Mouse (Mus musculus): ENCODE measurements around the gene Plin3. TPM values are rescaled to one million over a fixed set of nuclear protein-coding genes. Genes with fewer than 3 reads are reported as not detected.

The Plin3 gene
- total and polyA plus RNA-seq, 3 experiments, result 6.6 to 13.1 TPM; not detected in 1

DNA sequence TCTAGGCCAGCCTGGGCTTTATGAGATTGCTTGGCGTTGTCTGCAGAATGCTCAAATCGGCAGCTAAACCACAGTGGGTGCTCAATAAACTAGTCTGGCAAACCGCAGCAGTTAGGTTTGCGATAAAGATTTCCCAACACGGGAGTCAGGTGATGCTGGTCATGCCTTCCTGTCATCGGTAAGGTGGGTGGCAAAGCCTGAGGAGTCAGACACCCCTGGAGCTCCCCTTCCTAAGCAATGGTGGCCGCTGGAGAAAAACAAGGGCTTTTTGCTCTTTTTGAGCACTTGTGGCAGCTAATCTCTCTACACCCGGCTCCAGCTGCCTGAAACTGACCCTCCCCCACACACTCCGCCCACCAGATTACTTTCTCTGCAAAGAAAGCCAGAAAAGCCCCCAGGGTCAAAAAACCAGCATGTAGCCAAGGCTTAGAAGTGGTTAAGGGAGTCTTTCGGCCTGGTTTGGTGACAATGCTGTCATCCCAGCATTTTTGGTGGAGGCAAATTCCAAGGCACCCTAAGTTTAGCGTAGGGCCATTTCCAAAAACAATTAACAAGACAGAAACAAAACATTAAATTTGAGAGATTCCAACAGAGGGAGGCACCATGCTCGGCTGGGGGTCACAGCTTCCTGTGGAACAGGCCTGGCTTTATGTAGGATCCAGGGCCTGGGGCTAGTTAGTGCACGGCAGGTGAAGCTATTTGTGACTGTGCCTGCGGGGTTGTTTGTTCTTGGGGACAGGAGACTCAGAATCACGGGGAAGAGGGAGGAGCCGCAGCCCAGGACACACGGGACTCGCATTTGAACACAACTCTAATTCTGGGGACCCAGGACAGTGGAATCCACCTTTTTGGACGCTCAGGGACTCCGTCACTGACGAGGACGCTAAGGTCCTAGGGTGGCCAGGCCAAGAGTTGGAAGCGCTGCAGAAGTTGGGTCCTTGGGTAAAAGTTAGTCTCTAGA, 3.0 kb downstream of the Plin3 start (continued):
- no peak for TF ChIP-seq USF2 (IDR thresholded peaks at IDR 0.05; ENCODE audit: borderline replicate concordance in 1 of 2, insufficient read depth in 1 of 2, low read depth in 1 of 2, low read length in 2 of 2)
- TF ChIP-seq ZC3H11A (IDR thresholded peaks at IDR 0.05; ENCODE audit: low read depth, low read length), result no peak
- no peak for TF ChIP-seq MEF2A (IDR thresholded peaks at IDR 0.05; ENCODE audit: extremely low read depth, insufficient replicate concordance, low read depth, low read length, poor library complexity, severe bottlenecking)
- no peak for TF ChIP-seq MAZ (IDR thresholded peaks at IDR 0.05; ENCODE audit: low read depth, low read length)
- TF ChIP-seq USF1 (IDR thresholded peaks at IDR 0.05; ENCODE audit: low read depth, low read length), result peak; percentile 80
- peak; percentile 76 for TF ChIP-seq SIN3A (IDR thresholded peaks at IDR 0.05; ENCODE audit: low read length)
- TF ChIP-seq HCFC1 (IDR thresholded peaks at IDR 0.05; ENCODE audit: low read depth, low read length), result no peak; the same call in 1 of the 2 replicates
- TF ChIP-seq GABPA (IDR thresholded peaks at IDR 0.05; ENCODE audit: low read depth, low read length), result no peak
- TF ChIP-seq POLR2AphosphoS2 (IDR thresholded peaks at IDR 0.05; ENCODE audit: low read length), result no peak
- no peak for TF ChIP-seq CTCF (IDR thresholded peaks at IDR 0.05 in 2 of 3, conservative IDR thresholded peaks at IDR 0.05 in 1 of 3; ENCODE audit: control insufficient read depth in 1 of 3, insufficient read depth in 1 of 3, low read depth in 2 of 3, low read length in 3 of 3, poor library complexity in 1 of 3, severe bottlenecking in 1 of 3)
- TF ChIP-seq ZKSCAN1 (IDR thresholded peaks at IDR 0.05; ENCODE audit: low read depth, low read length), result no peak
- TF ChIP-seq RCOR1 (IDR thresholded peaks at IDR 0.05; ENCODE audit: low read depth, low read length), result peak; percentile 98

DNA sequence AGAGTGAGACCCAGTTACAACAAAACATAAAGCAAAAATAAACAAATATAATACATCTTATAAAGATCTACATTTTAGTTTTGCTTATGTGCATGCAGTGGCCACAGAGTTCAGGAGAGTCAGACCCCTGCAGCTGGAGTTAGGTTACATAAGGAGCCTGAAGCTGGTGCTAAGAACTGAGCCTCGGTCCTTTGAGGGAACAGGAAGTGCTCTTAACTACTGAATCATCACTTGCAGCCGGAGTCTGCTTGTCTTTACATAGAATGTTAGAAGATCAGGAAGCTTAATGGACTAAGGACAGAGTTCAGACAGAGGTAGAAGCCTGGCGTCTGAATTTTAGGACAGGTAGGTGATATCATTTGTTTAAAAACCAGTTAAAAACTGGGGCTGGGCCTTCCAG, 3.8 kb downstream of the Plin3 start:
- peaks cover 6 to 36% of the 10 kb centered on the region in 2 experiments; a peak in 3 of 4 replicates for H3K4me1 ChIP-seq (ENCODE audit: control insufficient read depth in 1 of 2, insufficient read depth in 2 of 2, low read length in 2 of 2)
- H3K79me2 ChIP-seq (ENCODE audit: control insufficient read depth, insufficient read depth, low read length, poor library complexity), result no peaks in the 10 kb centered on the region; the same call in 1 of the 2 replicates
- peak; percentile 80 for DNase-seq (ENCODE audit: low read depth, low spot score)
- H3K36me3 ChIP-seq (ENCODE audit: control insufficient read depth in 1 of 2, insufficient read depth in 2 of 2, low read length in 2 of 2), result peaks cover 0 to 21% of the 10 kb centered on the region in 2 experiments; a peak in 2 of 4 replicates
- TF ChIP-seq RCOR1 (IDR thresholded peaks at IDR 0.05; ENCODE audit: low read depth, low read length) (no peak), ELF1 (IDR thresholded peaks at IDR 0.05; ENCODE audit: low read depth, low read length) (peak; percentile 58; the same call in 1 of the 2 replicates), CHD1 (IDR thresholded peaks at IDR 0.05; ENCODE audit: low read depth, low read length) (0 out of 2 replicates have a peak, but pooled peaks have one; percentile 7)
- H3K9ac ChIP-seq (ENCODE audit: control insufficient read depth, low read depth, low read length, poor library complexity, severe bottlenecking), result peak overlapping the region; percentile 57
- H3K9me3 ChIP-seq (replicated peaks; ENCODE audit: insufficient read depth, low read length), result no peaks in the 10 kb centered on the region
- peak overlapping the region; percentile 60 to 93; a peak in 3 of 4 replicates for H3K4me3 ChIP-seq (ENCODE audit: control insufficient read depth in 1 of 2, insufficient read depth in 1 of 2, low read depth in 2 of 2, low read length in 2 of 2)
- no peaks in the 10 kb centered on the region for H3K27me3 ChIP-seq (ENCODE audit: control insufficient read depth in 1 of 2, insufficient read depth in 2 of 2, low read length in 2 of 2)
- peak overlapping the region; percentile 75 for H3K27ac ChIP-seq (ENCODE audit: control insufficient read depth, low read depth, low read length)

Data from MEL (cell line).